Mouse (Mus musculus): ENCODE measurements around the gene Galnt7. TPM values are rescaled to one million over a fixed set of nuclear protein-coding genes. Genes with fewer than 3 reads are reported as not detected.
A peak's percentile ranks its signal among the peaks of the same experiment; 100 is the strongest.

Galnt7 gene
- 29.8 and 30.5 TPM in 2 replicates for polyA plus RNA-seq (2015; fragmentation: Nextera tagmentation; extraction: Ambion mirVana)

DNA sequence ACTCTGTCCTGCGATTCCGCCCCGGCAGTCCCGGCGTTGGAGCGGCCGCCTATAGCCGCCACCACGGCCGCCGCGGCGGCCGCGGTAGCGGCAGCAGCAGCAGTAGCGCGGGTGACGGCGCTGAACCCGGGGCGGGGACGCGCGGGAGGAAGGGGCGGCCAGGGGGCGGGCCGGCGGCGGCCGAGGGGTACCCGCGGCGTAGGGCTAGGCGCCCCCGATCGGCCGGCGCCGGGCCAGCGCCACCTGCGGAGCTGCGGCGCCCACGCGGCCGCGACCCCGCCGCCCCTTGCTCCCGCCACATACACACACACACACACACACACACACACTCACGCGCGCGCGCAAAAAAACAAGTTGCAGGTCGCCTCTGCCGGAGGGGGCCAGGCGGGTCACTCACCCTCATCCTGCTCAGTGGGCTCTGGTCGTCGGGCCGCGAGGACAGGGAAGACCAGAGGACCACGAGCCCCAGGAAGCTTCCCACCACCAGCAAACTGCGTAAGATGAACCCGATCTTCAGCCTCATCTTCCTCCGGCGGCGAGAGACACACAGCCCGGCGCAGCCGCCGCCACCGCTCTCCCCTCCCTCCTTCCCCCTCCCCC lies at the start of gene Galnt7:
Galnt7 (minus strand) TSS at position 577 of the 600 bp plus-strand sequence.
- no peaks in the 10 kb centered on the region for H3K36me3 ChIP-seq
- H3K9me3 ChIP-seq, result no peaks in the 10 kb centered on the region
- peak within 1 kb of the TSS; percentile 94 for H3K4me3 ChIP-seq (replicated peaks)
- H3K4me1 ChIP-seq (replicated peaks), result peaks cover 11% of the 10 kb centered on the region
- peak; percentile 89 for ATAC-seq
- 0% methylated on average over 35 of the region's 74 CpGs for WGBS
- peak within 1 kb of the TSS; percentile 78 for H3K4me2 ChIP-seq (replicated peaks)
- peak within 1 kb of the TSS; percentile 99 for H3K9ac ChIP-seq
- H3K27ac ChIP-seq, result peak within 1 kb of the TSS; percentile 99
- H3K27me3 ChIP-seq (replicated peaks), result no peaks in the 10 kb centered on the region

DNA sequence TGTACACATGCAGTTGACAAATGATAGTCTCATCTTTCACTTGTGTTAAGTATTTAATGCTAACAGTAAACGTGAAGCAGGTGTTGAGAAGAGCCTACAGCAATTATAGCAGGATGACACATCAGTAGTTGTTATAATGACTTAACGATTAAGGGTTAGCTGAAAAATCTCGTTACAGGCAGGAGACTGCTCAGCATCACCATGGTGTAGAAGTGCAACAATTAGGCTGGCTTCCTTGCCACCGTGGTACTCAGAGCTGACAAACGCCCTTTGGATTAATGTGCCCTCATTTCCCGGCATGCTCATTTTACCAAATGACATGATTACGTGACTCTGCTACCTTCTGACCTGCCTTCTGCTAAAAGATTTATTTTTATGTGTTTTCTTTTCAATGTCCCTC lies 35.8 kb upstream of the Galnt7 start:
- no peak for ATAC-seq
- Histone ChIP-seq H3K4me3 (replicated peaks) (no peak overlapping the region), H3K27me3 (replicated peaks) (no peaks in the 10 kb centered on the region), H3K4me2 (replicated peaks) (no peak overlapping the region), H3K4me1 (replicated peaks) (no peaks in the 10 kb centered on the region), H3K36me3 (no peaks in the 10 kb centered on the region), H3K9me3 (no peaks in the 10 kb centered on the region), H3K27ac (no peak overlapping the region), H3K9ac (no peak overlapping the region)
- WGBS, result 59% methylated on average over 7 of the region's 7 CpGs

GRCm38 (mm10) chr8:57685803-57686202 lies 33.0 kb upstream of the Galnt7 start:
- no peak overlapping the region for H3K9ac ChIP-seq
- no peaks in the 10 kb centered on the region for H3K36me3 ChIP-seq
- no peaks in the 10 kb centered on the region for H3K9me3 ChIP-seq
- no peak overlapping the region for H3K4me3 ChIP-seq (replicated peaks)
- H3K4me1 ChIP-seq (replicated peaks), result no peaks in the 10 kb centered on the region
- ATAC-seq, result no peak
- H3K27ac ChIP-seq, result no peak overlapping the region
- WGBS, result 91% methylated on average over 3 of the region's 3 CpGs
- no peak overlapping the region for H3K4me2 ChIP-seq (replicated peaks)
- H3K27me3 ChIP-seq (replicated peaks), result no peaks in the 10 kb centered on the region

DNA sequence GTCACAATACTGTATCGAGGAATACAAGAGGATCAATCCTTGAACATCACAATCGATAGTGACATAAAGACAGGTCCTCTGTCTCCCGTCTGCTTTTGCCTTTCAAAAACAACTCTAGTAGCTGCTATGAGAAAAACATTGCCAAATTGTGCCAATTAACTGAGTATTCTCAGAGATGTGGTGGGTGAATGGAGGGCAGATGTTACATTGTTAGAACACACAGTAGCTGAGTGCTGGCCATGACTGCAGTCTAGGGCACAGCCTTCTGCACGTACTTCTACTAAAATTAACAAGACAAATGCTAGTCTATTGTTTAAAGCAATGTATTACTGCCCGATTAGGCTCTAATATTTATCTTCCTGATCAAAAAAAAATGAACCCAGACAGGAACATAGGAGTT lies 27.2 kb upstream of the Galnt7 start:
- no peak overlapping the region for H3K4me2 ChIP-seq (replicated peaks)
- no peaks in the 10 kb centered on the region for H3K9me3 ChIP-seq
- no peaks in the 10 kb centered on the region for H3K4me1 ChIP-seq (replicated peaks)
- no peaks in the 10 kb centered on the region for H3K36me3 ChIP-seq
- H3K27ac ChIP-seq, result no peak overlapping the region
- 80% methylated on average over 5 of the region's 5 CpGs for WGBS
- H3K27me3 ChIP-seq (replicated peaks), result no peaks in the 10 kb centered on the region
- H3K9ac ChIP-seq, result no peak overlapping the region
- no peak for ATAC-seq
- H3K4me3 ChIP-seq (replicated peaks), result no peak overlapping the region

- no peak overlapping the region for H3K4me3 ChIP-seq (replicated peaks)
- H3K9me3 ChIP-seq, result no peaks in the 10 kb centered on the region
- no peaks in the 10 kb centered on the region for H3K36me3 ChIP-seq
- H3K27ac ChIP-seq, result no peak overlapping the region
- WGBS, result 62% methylated on average over 2 of the region's 2 CpGs
- no peak for ATAC-seq
- no peak overlapping the region for H3K4me2 ChIP-seq (replicated peaks)
- no peaks in the 10 kb centered on the region for H3K27me3 ChIP-seq (replicated peaks)
- no peaks in the 10 kb centered on the region for H3K4me1 ChIP-seq (replicated peaks)
- no peak overlapping the region for H3K9ac ChIP-seq
Measured at GRCm38 (mm10) chr8:57664121-57664520, 11.3 kb upstream of the Galnt7 start.

GRCm38 (mm10) chr8:57660019-57660418 lies 7.2 kb upstream of the Galnt7 start:
- no peak for ATAC-seq
- Histone ChIP-seq H3K9ac (no peak overlapping the region), H3K27me3 (replicated peaks) (no peaks in the 10 kb centered on the region), H3K9me3 (no peaks in the 10 kb centered on the region), H3K27ac (no peak overlapping the region), H3K4me3 (replicated peaks) (no peak overlapping the region), H3K4me2 (replicated peaks) (no peak overlapping the region), H3K36me3 (no peaks in the 10 kb centered on the region), H3K4me1 (replicated peaks) (no peaks in the 10 kb centered on the region)
- WGBS, result 91% methylated on average over 2 of the region's 2 CpGs

DNA sequence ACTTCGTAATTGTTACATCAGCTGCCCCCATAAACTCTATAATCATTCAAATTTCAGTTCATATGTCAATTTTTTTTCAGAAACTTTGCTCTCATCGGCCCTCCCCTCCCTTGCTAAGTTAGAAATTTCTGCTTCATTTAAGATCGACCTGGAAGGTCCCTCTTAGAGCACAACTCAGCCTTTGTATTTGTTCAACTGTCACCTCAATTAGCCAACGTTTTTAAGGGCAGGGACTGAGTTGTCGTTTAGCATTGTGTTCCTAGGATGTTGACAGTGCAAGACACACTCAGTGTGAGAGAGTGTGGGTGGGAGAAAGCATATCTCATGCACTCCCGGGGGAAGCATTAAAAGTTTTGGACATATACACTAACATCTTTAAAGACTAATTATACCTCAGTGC lies 3.6 kb upstream of the Galnt7 start:
- Histone ChIP-seq H3K27ac (no peak overlapping the region), H3K9me3 (no peaks in the 10 kb centered on the region), H3K4me3 (replicated peaks) (no peak overlapping the region), H3K36me3 (no peaks in the 10 kb centered on the region), H3K27me3 (replicated peaks) (no peaks in the 10 kb centered on the region), H3K9ac (no peak overlapping the region), H3K4me1 (replicated peaks) (peaks cover 6% of the 10 kb centered on the region; the same call in 1 of the 2 replicates), H3K4me2 (replicated peaks) (no peak overlapping the region)
- 68% methylated on average over 6 of the region's 6 CpGs for WGBS
- no peak for ATAC-seq

DNA sequence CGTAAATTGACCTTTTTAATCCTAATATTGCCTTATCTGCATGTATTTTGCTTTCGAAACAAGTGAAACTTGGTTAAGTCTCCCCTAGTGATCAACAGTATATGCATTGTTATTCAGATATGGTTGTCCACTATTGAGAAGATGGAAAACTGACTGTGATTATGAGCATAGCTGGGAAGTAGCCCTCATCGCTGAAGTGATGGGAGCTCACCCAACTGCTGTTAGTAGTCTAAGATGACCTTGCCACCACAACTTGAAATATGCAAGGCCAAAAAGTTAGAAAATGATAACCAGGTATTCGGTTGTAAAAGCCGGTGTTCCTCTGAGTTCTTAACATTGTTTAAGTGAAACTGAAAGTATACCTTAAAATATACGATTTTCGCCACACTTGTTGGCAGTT lies 1.3 kb upstream of the Galnt7 start:
- ATAC-seq, result no peak
- Histone ChIP-seq H3K4me2 (replicated peaks) (peak overlapping the region; percentile 78), H3K27me3 (replicated peaks) (no peaks in the 10 kb centered on the region), H3K9ac (no peak overlapping the region), H3K4me1 (replicated peaks) (peaks cover 6% of the 10 kb centered on the region; the same call in 1 of the 2 replicates), H3K4me3 (replicated peaks) (peak overlapping the region; percentile 94), H3K27ac (peak overlapping the region; percentile 99; the same call in 1 of the 2 replicates), H3K36me3 (no peaks in the 10 kb centered on the region), H3K9me3 (no peaks in the 10 kb centered on the region)
- WGBS, result 73% methylated on average over 7 of the region's 7 CpGs

DNA sequence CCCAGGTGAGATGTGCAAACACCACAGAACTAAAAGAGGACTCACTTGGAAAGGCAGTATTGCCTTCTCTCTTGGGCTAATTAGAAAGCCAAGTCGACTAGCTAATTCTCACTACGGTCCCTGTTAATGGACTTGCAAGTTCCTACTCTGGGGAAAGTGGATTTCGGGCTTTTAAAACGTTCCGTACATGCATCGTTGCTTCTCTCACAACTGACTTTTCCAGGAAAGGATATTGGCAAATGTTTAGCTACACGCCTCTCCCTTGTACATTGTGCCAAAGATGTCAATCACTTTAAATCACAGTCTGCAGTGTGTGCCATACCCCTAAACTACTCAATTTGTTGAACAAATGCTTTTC lies 915 bp upstream of the Galnt7 start:
- no peaks in the 10 kb centered on the region for H3K27me3 ChIP-seq (replicated peaks)
- H3K36me3 ChIP-seq, result no peaks in the 10 kb centered on the region
- peak overlapping the region; percentile 94 for H3K4me3 ChIP-seq (replicated peaks)
- 15% methylated on average over 7 of the region's 7 CpGs for WGBS
- H3K9ac ChIP-seq, result peak overlapping the region; percentile 62; the same call in 1 of the 2 replicates
- H3K4me2 ChIP-seq (replicated peaks), result peak overlapping the region; percentile 78
- no peaks in the 10 kb centered on the region for H3K9me3 ChIP-seq
- H3K4me1 ChIP-seq (replicated peaks), result peaks cover 6% of the 10 kb centered on the region; the same call in 1 of the 2 replicates
- H3K27ac ChIP-seq, result peak overlapping the region; percentile 99
- no peak for ATAC-seq

DNA sequence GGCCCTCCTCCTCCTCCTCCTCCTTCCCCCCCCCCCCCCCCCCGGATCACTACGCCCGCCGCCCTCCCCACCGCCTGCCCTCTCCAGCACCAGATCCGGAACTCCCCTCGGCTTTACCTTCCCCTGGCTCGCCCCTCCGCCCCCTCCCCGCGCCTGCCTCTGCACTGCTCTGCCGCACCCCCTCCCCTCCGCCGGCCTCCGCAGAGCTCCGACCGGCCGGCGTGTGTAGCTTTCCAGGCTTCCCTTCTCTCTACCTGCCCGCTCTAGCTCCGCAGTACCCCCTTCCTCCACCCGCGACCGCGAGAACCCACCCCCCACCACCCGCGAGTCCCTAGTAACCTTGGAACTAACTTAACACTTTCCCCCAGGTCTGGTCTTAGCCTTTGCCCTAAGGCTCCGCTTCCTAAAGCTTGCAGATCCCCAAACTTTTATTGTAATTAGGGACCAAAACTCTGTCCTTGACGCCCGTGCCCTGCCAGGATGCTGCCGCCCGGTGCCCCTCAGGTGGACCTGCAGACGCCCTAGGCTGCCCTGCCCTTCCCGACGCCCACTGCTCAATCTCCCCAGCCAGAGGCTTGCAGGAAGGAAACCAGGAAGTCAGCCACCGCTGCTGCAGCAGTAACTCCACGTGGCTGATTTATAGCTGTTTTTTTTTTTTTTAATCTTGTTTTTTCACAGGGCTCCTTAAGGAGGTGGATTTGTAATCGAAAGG lies 380 bp upstream of the Galnt7 start:
- no peaks in the 10 kb centered on the region for H3K9me3 ChIP-seq
- no peaks in the 10 kb centered on the region for H3K36me3 ChIP-seq
- peak overlapping the region; percentile 78 for H3K4me2 ChIP-seq (replicated peaks)
- H3K4me3 ChIP-seq (replicated peaks), result peak overlapping the region; percentile 94
- no peaks in the 10 kb centered on the region for H3K27me3 ChIP-seq (replicated peaks)
- ATAC-seq, result peak; percentile 63
- H3K27ac ChIP-seq, result peak overlapping the region; percentile 99
- peaks cover 8% of the 10 kb centered on the region for H3K4me1 ChIP-seq (replicated peaks)
- WGBS, result under 1% methylated on average over 27 of the region's 38 CpGs
- H3K9ac ChIP-seq, result peak overlapping the region; percentile 62

DNA sequence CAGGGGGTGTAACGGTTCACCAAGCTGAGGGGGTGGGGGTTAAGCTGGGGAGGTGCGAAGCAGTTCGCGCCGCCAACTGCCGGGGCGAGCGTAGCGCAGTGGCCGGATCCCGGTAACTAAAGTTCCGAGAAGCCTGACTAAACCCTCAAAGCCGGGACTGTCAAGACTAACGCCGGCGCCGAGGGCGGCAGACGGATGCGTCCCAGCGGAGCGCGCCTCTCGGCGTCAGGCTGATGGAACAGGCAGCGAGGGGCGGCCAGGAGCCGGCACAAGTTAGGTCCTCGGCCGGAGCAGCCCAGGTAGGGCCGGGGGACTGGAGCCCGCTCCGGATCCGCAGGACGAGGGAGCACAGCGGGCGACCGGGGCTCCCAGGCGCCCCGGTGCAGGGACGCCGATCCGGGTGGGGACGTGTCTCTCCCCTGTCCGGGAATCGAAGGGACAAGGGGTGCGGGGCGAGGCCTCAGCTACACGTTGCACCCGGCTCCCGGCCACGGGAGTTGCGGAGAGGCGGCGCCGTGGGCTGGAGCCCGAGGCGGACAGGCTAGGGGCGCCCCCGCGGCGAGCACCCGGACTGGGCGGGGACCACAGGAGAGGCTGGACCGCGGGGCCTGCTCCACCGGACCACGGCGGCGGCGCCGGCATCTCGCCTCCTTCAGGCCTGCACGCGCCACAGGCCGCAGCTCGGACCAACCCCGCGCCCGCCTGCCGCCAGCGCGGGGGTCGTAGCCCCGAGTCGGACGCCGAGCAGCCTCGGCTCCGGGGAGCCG lies 960 bp downstream of the Galnt7 start:
- Histone ChIP-seq H3K27ac (peak overlapping the region; percentile 99), H3K4me2 (replicated peaks) (peak overlapping the region; percentile 78), H3K4me1 (replicated peaks) (peaks cover 11% of the 10 kb centered on the region), H3K36me3 (no peaks in the 10 kb centered on the region), H3K27me3 (replicated peaks) (no peaks in the 10 kb centered on the region), H3K9ac (peak overlapping the region; percentile 99), H3K9me3 (no peaks in the 10 kb centered on the region), H3K4me3 (replicated peaks) (peak overlapping the region; percentile 94)
- WGBS, result under 1% methylated on average over 91 of the region's 91 CpGs
- peak; percentile 80 for ATAC-seq

DNA sequence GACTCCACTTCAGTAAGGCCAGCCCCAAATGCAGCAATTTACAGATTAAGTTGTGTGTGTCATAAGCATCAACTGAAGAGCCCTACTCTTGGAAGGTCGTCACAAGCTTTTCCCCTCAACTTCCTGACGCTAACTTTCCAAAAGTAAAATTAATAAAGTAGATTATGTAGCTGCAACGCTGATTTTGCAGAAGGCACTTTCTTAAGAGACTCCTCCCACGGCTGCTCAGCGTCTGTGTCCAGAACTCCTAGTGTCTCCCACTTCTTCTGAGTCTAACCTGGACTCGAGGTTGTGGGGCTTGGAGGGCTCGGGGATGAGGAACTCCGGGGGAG lies 1.5 kb downstream of the Galnt7 start:
- Histone ChIP-seq H3K4me1 (replicated peaks) (peaks cover 11% of the 10 kb centered on the region), H3K27me3 (replicated peaks) (no peaks in the 10 kb centered on the region), H3K9ac (peak overlapping the region; percentile 99), H3K4me3 (replicated peaks) (peak overlapping the region; percentile 94), H3K27ac (peak overlapping the region; percentile 99), H3K9me3 (no peaks in the 10 kb centered on the region), H3K4me2 (replicated peaks) (peak overlapping the region; percentile 78), H3K36me3 (no peaks in the 10 kb centered on the region)
- WGBS, result 0% methylated on average over 8 of the region's 8 CpGs
- ATAC-seq, result no peak
